Mouse (Mus musculus) lung, adult 2 months (tissue): ENCODE data around the gene Slc43a1. TPM values are rescaled to one million over a fixed set of nuclear protein-coding genes. Genes with fewer than 3 reads are reported as not detected.

Experiments used
- DNase-seq: peaks from one replicate; pipeline ENCODE4 v3.0.0; 2022
- H3K4me1 ChIP-seq: fragments of 200-500 bp; 2 replicates; pipeline ENCODE4 v1.6.1; 2011; ENCODE audit warnings: low read length; ENCODE audit not compliant: control insufficient read depth, insufficient read depth
- H3K4me3 ChIP-seq: fragments of 200-500 bp; replicated peaks from 2 replicates; pipeline ENCODE3; 2011; ENCODE audit warnings: low read depth, mild to moderate bottlenecking, control low read depth, low read length; ENCODE audit errors: extremely low read depth
- CTCF ChIP-seq: fragments of 200-500 bp; IDR thresholded peaks from 2 replicates; pipeline ENCODE4 v1.5.1; 2011; ENCODE audit warnings: mild to moderate bottlenecking, low read length, control low read depth; ENCODE audit not compliant: insufficient read depth
- POLR2A ChIP-seq: fragments of 200-500 bp; IDR thresholded peaks from 2 replicates; pipeline ENCODE4 v1.6.1; 2011; ENCODE audit warnings: low read depth, mild to moderate bottlenecking, control low read depth, low read length, borderline replicate concordance; ENCODE audit errors: extremely low read depth
- WGBS: fragments of 180-500 bp; shearing (Covaris S2); methylation state at CpG from one replicate; pipeline ENCODE4 v1.1.7; 2018; 5-methylcytosine and 5-hydroxymethylcytosine counted together
- polyA plus RNA-seq: library from polyadenylated mRNA; depleted of rRNA; stranded (reverse); fragments of >200 nt; gene quantifications from 2 replicates; pipeline ENCODE4 v1.2.3, GENCODE M21; 2012

Slc43a1 gene
- polyA plus RNA-seq, 1 experiment, result 3.9 TPM

DNA sequence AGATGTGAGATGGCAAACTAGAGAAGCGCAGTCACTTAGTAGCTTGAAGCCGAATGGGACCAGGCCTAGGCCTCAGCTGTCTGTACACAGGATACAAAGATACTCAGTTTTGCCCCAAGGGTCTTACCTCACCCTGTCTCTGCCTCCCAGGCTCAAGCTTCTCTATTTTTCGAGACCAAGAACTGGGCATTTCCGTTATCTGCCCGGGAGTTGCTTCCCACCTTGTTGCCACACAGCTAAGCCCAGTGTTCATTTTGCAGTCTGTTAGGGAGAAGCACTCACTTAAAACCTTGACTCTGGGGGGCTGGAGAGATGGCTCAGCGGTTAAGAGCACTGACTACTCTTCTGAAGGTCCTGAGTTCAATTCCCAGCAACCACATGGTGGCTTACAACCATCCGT lies 34.7 kb upstream of the Slc43a1 start:
- 87% methylated on average over 7 of the region's 7 CpGs for WGBS
- no peaks in the 10 kb centered on the region for H3K4me1 ChIP-seq
- DNase-seq, result no peak
- no peak overlapping the region for H3K4me3 ChIP-seq
- no peak for TF ChIP-seq POLR2A
- TF ChIP-seq CTCF, result no peak

DNA sequence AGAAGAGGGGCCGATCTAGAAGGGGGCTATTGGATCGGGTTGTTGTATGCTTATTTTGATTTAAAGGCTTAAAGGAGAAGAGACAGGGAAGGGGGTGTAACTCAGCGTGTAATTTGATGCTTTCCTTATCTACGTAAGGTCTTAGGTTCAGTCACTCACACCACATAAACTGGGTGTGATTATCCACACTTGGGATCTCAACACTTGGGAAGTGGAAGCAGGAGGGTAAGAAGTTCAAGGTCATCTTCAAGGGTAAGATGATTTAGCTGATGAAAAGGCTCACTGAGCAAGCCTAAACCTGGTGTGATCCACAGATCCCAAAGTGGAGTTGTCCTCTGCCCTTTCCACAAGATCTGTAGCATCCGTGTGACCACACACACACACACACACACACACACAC lies 32.1 kb upstream of the Slc43a1 start:
- no peak for TF ChIP-seq POLR2A
- TF ChIP-seq CTCF, result no peak
- H3K4me3 ChIP-seq, result no peak overlapping the region
- no peak for DNase-seq
- WGBS, result 66% methylated on average over 5 of the region's 5 CpGs
- 0 out of 2 replicates have a peak, but pooled peaks cover 5% of the 10 kb centered on the region for H3K4me1 ChIP-seq

- H3K4me3 ChIP-seq, result no peak overlapping the region
- 0 out of 2 replicates have a peak, but pooled peaks cover 5% of the 10 kb centered on the region for H3K4me1 ChIP-seq
- TF ChIP-seq POLR2A (no peak), CTCF (no peak)
- no peak for DNase-seq
Observed at GRCm38 (mm10) chr2:84809330-84809729, 29.3 kb upstream of the Slc43a1 start.

- WGBS, result 67% methylated on average over 6 of the region's 6 CpGs
- H3K4me1 ChIP-seq, result 0 out of 2 replicates have a peak, but pooled peaks cover 5% of the 10 kb centered on the region
- TF ChIP-seq CTCF (no peak), POLR2A (no peak)
- no peak overlapping the region for H3K4me3 ChIP-seq
- DNase-seq, result no peak
Observed at GRCm38 (mm10) chr2:84810526-84810885, 28.1 kb upstream of the Slc43a1 start.

DNA sequence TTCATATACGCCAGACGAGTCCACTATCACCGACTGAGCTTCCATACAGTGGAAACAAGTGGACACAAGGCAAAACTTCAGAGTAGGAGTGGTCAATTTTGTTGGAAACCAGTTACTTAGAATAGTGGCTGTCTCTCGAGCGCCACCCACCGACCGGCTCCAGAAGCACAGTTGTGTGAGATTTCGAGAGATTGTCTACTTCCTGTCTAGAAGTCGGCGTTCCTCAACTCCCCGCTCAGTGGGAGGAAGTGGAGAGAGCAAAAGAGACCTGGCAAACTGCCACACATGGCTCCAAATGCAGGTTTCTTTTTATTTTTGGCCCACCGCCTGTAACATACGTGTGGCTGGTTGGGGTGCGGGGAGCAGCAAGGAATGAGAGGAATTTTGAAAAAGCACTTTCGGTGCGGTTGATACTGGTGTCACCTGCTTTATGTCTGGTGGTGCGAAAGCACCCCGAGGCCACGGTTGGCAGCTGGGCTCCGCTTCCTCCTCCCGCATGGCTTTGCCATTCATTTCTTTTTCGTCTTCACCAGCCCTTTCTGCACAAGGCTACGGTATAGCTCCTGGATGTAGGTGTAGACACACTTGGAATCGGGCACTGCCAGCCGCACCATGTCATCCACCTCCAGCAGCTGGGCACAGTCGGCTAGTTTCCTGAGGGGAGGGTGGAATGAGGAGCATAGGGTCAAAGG lies 27.6 kb upstream of the Slc43a1 start:
- 0 out of 2 replicates have a peak, but pooled peaks cover 5% of the 10 kb centered on the region for H3K4me1 ChIP-seq
- H3K4me3 ChIP-seq, result peak overlapping the region; percentile 48
- 22% methylated on average over 26 of the region's 26 CpGs for WGBS
- DNase-seq, result peak; percentile 84
- peak; percentile 65 for TF ChIP-seq CTCF
- no peak for TF ChIP-seq POLR2A

DNA sequence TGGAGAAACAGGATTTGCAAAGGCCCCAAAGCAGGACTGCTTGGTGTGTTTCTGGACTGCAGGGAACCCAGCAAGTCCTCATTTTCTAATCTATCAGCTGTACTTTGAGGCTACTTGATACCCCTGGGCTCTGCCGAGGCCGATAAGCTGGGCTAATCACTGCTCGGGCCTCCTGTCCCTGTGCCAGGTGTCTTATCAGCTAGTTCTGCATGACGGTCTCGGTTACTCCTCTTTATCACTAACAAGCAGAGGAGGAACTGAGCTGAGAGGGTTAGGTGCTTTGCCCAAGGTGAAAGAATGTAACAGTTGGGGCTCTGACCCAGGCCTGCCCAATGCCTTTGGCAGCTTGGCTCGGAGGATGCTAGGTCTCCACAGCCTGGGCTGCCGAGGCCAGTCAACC lies 26.8 kb upstream of the Slc43a1 start:
- no peak overlapping the region for H3K4me3 ChIP-seq
- 0 out of 2 replicates have a peak, but pooled peaks cover 5% of the 10 kb centered on the region for H3K4me1 ChIP-seq
- TF ChIP-seq CTCF (no peak), POLR2A (no peak)
- 58% methylated on average over 7 of the region's 7 CpGs for WGBS
- DNase-seq, result no peak

DNA sequence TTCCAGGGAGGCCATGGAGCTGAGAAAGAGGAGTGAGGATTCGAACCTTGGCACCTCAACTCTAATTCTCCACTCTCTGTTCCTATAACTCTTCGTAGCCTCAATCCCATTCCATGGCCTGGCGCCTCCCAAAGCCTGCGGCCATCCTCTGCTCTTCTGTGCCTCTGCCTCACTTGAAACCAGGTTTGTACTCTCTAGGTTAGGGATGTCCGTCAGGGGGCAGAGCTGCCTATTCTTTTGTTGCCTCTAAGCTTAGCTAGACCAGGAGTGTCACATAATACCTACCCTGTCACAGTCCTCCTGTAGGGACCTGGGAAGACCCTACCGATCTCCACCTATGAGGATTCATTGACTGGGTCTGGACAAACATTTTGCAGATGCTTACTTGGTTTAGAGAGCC lies 26.0 kb upstream of the Slc43a1 start:
- TF ChIP-seq POLR2A, result no peak
- TF ChIP-seq CTCF, result no peak
- H3K4me3 ChIP-seq, result no peak overlapping the region
- H3K4me1 ChIP-seq, result 0 out of 2 replicates have a peak, but pooled peaks cover 5% of the 10 kb centered on the region
- 88% methylated on average over 6 of the region's 6 CpGs for WGBS
- no peak for DNase-seq

GRCm38 (mm10) chr2:84819861-84820260 lies 18.8 kb upstream of the Slc43a1 start:
- no peak for DNase-seq
- 25% methylated on average over 3 of the region's 3 CpGs for WGBS
- Histone ChIP-seq H3K4me3 (no peak overlapping the region), H3K4me1 (no peaks in the 10 kb centered on the region)
- no peak for TF ChIP-seq CTCF
- no peak for TF ChIP-seq POLR2A

DNA sequence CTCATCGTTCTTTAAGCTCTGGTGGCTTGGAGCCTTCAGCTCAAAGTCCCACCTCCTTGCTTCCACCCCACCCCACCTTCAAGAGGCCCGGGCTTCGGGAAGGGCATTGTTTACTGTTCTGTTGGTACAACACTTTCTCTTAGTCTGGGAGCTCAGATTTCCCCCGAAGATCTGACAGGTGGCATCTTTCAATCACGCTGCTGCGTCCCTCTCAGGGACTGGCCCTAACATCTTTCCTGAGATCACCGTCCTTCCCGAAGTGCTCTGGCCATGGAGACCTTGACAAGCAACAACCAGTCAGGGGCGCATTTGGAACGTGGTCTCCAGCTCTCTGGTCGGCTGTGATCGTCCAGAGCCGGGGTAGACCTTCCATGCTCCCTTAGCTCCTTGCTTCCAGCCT lies 16.1 kb upstream of the Slc43a1 start, which contains the start of gene Smtnl1:
Gene Smtnl1, minus strand, starts transcription at position 101 of the 400 bp plus-strand sequence.
- no peak for DNase-seq
- peaks cover 2% of the 10 kb centered on the region; the same call in 1 of the 2 replicates for H3K4me1 ChIP-seq
- H3K4me3 ChIP-seq, result no peak within 1 kb of the TSS
- TF ChIP-seq CTCF (no peak), POLR2A (no peak)
- WGBS, result 40% methylated on average over 13 of the region's 13 CpGs

DNA sequence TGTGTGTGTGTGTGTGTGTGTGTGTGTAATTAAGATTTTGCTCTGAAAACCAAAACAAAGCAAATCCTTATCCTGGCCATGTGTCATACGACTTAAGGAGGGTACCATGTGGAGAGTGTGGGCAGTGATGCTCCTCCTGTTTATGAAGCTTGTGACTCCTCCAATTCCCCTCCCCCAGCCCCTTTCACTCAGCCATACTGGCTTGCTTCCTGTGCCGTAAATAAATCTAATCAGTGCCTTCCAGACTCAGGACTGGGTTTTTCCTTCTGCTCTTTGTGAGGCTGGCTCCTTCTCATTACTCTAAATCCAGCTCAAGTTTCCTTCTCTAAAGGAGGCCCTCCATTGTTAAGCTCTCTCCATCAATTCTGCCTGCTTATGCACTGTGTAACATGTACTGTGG lies 15.4 kb upstream of the Slc43a1 start:
- no peak for DNase-seq
- 15% methylated on average over 2 of the region's 2 CpGs for WGBS
- H3K4me3 ChIP-seq, result no peak overlapping the region
- peaks cover 4% of the 10 kb centered on the region; the same call in 1 of the 2 replicates for H3K4me1 ChIP-seq
- TF ChIP-seq CTCF (no peak), POLR2A (no peak)
